Mouse (Mus musculus): ENCODE data around the gene Ppp1r12b.

Gene Ppp1r12b

GRCm38 (mm10) chr1:134955637-134956176, at the start of gene Ppp1r12b:
Gene Ppp1r12b, minus strand, starts transcription at chr1:134955942.
- DNase-seq (ENCODE audit: low spot score), result peak; percentile 90

GRCm38 (mm10) chr1:135003346-135003745, 47.6 kb upstream of the Ppp1r12b start:
- DNase-seq (ENCODE audit: low spot score), result no peak

- DNase-seq (ENCODE audit: low spot score), result no peak
These were observed 44.8 kb upstream of the Ppp1r12b start for GRCm38 (mm10) chr1:135000527-135000926.

GRCm38 (mm10) chr1:134998231-134998630, 42.5 kb upstream of the Ppp1r12b start:
- no peak for DNase-seq (ENCODE audit: low spot score)

GRCm38 (mm10) chr1:134997568-134997967, 41.8 kb upstream of the Ppp1r12b start:
- DNase-seq (ENCODE audit: low spot score), result no peak

GRCm38 (mm10) chr1:134996471-134996870, 40.7 kb upstream of the Ppp1r12b start:
- DNase-seq (ENCODE audit: low spot score), result no peak

GRCm38 (mm10) chr1:134995954-134996353, 40.2 kb upstream of the Ppp1r12b start:
- no peak for DNase-seq (ENCODE audit: low spot score)

- no peak for DNase-seq (ENCODE audit: low spot score)
These were observed 39.7 kb upstream of the Ppp1r12b start for GRCm38 (mm10) chr1:134995437-134995836.

GRCm38 (mm10) chr1:134994739-134995138, 39.0 kb upstream of the Ppp1r12b start:
- no peak for DNase-seq (ENCODE audit: low spot score)

GRCm38 (mm10) chr1:134992046-134992645, 36.4 kb upstream of the Ppp1r12b start:
- DNase-seq (ENCODE audit: low spot score), result no peak

GRCm38 (mm10) chr1:134989372-134989771, 33.6 kb upstream of the Ppp1r12b start:
- peak; percentile 84 for DNase-seq (ENCODE audit: low spot score)

- DNase-seq (ENCODE audit: low spot score), result no peak
These were observed 32.2 kb upstream of the Ppp1r12b start for GRCm38 (mm10) chr1:134987962-134988341.

- peak; percentile 29 for DNase-seq (ENCODE audit: low spot score)
These were observed 31.6 kb upstream of the Ppp1r12b start for GRCm38 (mm10) chr1:134987173-134987961.

GRCm38 (mm10) chr1:134972920-134973319, 17.2 kb upstream of the Ppp1r12b start:
- DNase-seq (ENCODE audit: low spot score), result no peak

- DNase-seq (ENCODE audit: low spot score), result no peak
These were observed 9.7 kb upstream of the Ppp1r12b start for GRCm38 (mm10) chr1:134965430-134965829.

GRCm38 (mm10) chr1:134962821-134963220, 7.1 kb upstream of the Ppp1r12b start:
- DNase-seq (ENCODE audit: low spot score), result no peak

- peak; percentile 89 for DNase-seq (ENCODE audit: low spot score)
These were observed 6.5 kb upstream of the Ppp1r12b start, which contains the start of gene Ube2t for GRCm38 (mm10) chr1:134962053-134962803. Gene Ube2t, plus strand, starts transcription at chr1:134962565.

- DNase-seq (ENCODE audit: low spot score), result no peak
These were observed 4.9 kb upstream of the Ppp1r12b start for GRCm38 (mm10) chr1:134960634-134961033.

GRCm38 (mm10) chr1:134955050-134955636, 599 bp downstream of the Ppp1r12b start:
- DNase-seq (ENCODE audit: low spot score), result no peak

GRCm38 (mm10) chr1:134949946-134950345, 5.8 kb downstream of the Ppp1r12b start:
- no peak for DNase-seq (ENCODE audit: low spot score)

GRCm38 (mm10) chr1:134947590-134947989, 8.2 kb downstream of the Ppp1r12b start:
- DNase-seq (ENCODE audit: low spot score), result no peak

GRCm38 (mm10) chr1:134942898-134943297, 12.8 kb downstream of the Ppp1r12b start:
- DNase-seq (ENCODE audit: low spot score), result no peak
